Mouse (Mus musculus) brain, embryonic 18.5 days (tissue): Measurements from ENCODE around the gene St6galnac3.

Source experiments
- DNase-seq: peaks from one replicate; pipeline ENCODE4 v3.0.0-alpha.2; 2012; ENCODE audit warnings: low read depth, low spot score

Gene St6galnac3

DNA sequence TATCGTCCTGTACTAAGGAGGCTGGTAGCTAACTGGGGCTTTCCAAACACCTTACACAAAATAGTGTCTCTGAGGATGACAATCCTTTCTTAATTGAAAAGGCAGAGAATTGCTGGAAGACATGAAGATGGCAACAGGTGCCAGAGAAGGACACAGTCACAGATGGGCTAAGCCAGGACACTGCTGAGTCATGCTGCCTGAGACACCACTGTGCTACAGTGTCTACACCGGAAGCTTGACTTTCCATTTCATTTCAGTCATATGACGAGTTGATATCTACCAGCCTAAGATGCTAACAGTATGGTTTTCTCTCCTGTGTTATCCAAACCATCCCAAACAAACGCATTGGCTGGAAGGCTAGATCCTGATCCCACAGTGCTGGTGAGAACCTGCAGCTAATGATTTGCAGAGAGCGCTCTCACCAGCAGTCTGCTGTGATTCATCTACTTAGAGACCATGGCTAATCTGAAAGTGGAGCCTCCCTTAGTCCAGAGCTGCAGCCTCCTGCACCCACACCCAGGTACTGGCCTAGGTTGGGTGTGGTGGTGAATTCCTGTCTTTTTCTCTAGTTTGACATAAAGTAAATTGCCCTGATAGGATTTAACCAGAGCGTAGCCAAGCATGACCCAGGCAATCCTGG is 433.4 kb downstream of the St6galnac3 start:
- DNase-seq, result no peak

DNA sequence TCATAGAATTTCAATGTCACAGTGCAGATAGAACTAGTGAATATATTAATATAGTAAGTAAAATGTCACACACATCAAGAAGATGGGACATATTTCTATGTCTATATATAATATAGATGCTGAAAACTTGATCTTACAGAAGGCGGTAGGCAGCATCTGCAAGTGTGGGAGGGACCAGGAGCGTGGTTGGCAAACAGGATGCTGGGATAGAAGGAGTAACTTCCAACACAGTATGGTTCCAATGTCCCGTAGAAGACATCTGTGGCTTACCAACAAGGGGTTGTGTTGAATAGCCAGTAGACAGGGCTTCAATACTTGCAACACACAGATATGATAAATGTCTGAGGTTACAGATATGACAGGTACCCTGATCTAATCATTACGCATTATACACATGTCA is 435.0 kb downstream of the St6galnac3 start:
- DNase-seq, result no peak

- DNase-seq, result no peak
These were observed 437.4 kb downstream of the St6galnac3 start for GRCm38 (mm10) chr3:153287564-153287963.

DNA sequence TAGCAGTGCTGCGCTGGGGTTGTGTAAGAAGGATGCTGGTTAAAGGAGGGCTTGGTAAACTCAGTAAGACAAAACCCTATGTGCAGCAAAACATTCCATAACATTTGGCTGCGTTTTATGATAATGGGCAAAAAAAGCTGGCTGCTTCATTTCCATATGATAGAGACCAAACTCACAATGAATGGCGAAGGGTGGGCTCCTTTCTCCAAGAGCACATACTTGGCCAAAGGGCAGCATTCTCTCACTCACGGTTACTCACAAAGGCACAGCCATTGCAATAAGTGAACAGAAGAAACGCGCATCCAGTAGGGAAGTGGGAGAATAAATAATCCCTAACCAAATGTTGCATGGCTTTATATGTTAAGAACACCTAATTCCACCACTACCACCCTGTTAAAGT is 437.9 kb downstream of the St6galnac3 start:
- no peak for DNase-seq

- DNase-seq, result no peak
These were observed 442.7 kb downstream of the St6galnac3 start for GRCm38 (mm10) chr3:153282123-153282765.

DNA sequence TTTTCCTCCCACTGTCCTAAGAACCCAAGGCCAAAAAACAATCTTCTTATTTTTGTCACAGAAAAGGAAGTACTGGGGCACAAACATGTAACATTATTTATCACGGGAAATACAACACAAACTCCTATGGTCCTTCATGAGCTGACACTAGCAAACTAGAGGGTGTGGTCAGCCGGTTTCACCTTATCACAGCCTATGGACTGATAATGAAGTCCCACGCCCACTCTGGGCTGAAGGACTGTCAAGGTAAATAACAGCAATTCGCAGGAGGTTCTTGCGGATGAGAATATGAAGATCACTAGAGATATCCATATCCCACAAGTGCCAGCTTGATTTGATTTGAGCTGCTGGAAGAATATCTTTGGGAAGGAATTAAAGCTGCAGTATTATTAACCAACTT is 446.7 kb downstream of the St6galnac3 start:
- no peak for DNase-seq

DNA sequence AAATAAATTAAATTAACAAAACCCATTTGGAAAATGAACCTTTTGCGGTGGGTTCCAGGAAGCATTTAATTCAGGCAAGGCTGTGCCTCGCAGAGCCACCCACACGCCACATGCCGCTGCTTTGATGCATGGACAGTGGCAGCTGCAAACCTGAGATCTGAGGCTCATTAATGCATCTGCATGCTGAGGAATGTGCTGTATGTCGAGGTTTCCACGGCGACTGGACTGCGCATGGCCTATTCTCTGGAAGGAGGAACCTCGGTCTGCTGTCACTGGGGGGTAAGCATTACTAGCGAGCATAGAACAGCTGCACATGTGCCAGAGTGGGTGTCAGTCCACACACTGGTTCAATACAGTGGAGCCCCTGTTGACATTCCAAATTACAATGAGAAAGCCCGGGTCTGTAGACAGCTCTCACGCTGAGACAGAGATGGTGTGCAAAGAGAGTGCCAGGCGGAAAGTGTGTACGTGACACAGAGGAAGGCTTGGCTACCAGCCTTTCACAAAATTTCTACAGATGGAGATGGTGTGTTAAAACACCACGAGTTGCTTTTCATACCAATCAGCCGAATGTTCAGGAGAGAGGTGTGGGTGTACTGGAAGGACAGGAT is 447.5 kb downstream of the St6galnac3 start:
- DNase-seq, result no peak

GRCm38 (mm10) chr3:153276830-153277388 is 448.1 kb downstream of the St6galnac3 start:
- DNase-seq, result no peak

GRCm38 (mm10) chr3:153276101-153276829 is 448.7 kb downstream of the St6galnac3 start:
- DNase-seq, result no peak

- DNase-seq, result no peak
These were observed 452.7 kb downstream of the St6galnac3 start for GRCm38 (mm10) chr3:153272241-153272640.

DNA sequence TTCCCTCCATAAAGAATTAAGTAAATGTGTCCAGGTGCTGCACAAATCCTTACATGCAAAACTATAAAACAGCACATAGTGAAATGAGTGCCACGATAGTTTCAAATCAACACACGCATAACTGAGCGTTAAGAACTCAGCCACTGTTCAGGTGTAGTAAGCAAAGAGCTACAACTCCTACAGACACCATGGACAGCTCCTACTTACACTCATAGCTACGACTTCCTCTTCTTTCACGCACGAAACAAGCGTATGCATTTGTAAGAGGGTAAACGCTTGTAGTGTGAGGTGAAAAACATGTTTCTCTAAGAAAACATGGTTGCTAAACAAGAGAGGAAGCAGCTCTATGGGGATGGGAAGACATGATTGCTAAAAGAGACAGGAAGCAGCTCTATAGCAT is 457.6 kb downstream of the St6galnac3 start:
- DNase-seq, result no peak

DNA sequence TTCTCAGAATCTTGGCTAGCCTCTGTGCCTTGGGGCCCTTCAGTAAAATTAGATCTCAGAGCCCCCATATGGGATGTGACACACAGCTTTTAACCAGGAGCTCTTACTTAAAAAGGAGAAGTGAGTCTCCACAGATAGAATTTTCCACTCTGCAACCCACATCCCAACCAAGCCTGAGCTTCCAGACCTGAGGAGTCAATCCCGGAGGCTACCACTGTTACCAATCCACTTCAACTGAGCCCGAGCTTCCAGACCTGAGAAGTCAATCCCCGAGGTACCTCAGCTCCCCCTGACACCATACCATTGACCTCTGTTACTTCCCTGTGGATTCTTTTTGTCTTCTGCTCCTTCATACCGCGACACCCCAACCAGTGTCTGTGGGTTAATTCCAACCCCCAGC is 463.0 kb downstream of the St6galnac3 start:
- DNase-seq, result no peak

DNA sequence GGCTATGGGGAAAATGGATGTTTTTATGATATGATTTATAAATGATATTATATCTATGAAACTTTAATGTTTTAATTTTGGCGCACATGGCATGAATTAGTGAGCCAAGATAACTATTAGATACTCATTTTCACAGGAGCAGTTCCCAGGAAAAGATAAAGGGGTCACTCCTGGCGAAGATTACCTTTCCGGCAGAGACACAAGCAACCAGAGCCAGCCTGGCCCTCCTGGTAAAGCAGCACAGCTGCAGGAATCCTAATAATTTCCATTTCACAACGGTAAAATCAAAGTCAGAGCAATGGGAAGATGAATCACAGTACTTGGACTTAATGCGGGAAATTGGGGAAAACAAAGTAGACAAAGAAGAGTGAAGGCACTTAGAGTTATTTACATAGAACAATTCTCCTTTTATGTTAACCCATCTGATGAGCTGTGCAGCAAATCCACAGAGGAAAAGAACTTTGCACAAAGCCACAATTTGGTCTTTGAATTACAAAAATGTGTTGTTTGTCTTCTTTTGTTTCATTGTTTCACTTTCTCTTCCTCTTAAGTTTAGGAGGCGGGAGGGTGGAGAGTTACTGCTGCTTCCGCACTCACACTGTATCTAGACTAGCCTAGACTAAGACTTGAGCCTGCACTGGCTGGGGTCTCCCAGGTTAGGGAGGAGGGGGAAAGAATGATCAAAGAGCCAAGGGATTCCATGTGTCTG is 464.6 kb downstream of the St6galnac3 start:
- DNase-seq, result no peak

GRCm38 (mm10) chr3:153255910-153256309 is 469.1 kb downstream of the St6galnac3 start:
- no peak for DNase-seq

GRCm38 (mm10) chr3:153251653-153252052 is 473.3 kb downstream of the St6galnac3 start:
- DNase-seq, result no peak

DNA sequence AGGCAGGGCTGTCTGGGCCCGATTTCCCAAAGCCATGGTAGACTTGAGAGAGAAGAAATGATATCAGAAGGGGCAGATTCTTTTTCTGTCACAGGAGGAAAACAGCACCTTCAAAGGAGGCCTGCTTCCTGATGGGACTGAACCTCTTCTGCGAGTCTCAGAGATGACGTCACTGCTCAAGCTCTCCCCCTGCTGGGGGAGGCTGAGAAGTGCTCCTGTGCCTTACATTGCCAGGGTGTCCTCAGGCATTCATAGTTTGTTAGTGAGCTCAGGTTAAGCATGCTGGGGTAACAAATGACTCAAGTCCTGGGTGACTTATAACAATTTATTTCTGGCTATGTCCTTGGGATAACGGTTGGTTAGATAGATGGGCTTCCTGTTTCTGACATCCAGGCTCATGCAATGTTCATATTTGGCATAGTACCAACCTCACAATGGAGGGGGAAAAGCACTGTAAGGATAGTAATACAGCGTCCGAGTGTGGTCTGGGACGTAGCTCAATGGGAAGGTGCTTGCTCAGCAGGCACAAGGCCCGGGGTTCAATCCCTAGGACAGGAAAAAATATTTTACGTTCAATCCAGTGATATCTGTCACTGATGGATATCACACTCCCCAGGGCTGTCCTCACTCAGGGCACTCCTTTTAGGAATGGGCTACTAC is 474.2 kb downstream of the St6galnac3 start:
- DNase-seq, result no peak

- DNase-seq, result no peak
These were observed 476.1 kb downstream of the St6galnac3 start for GRCm38 (mm10) chr3:153248866-153249265.

DNA sequence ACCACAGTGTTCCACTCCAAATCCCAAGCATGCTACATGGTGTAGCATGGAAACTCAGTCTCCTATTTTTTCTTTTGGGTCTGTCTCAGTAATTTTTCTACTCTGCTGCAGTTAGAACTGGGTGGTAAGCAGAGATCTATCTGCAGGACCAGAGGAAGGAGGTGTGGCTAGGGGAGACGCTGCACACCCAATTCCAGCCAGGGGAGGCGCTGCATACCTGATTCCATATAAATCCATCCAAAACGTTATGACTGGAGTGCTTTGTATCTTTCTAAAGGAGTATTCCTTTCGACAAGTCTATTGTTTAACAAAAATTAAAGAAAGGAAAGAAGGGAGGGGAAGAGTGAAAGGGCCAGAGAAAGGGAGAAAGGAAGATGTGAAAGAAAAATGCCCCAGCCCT is 476.9 kb downstream of the St6galnac3 start:
- DNase-seq, result no peak

GRCm38 (mm10) chr3:153242524-153242923 is 482.4 kb downstream of the St6galnac3 start:
- DNase-seq, result no peak

DNA sequence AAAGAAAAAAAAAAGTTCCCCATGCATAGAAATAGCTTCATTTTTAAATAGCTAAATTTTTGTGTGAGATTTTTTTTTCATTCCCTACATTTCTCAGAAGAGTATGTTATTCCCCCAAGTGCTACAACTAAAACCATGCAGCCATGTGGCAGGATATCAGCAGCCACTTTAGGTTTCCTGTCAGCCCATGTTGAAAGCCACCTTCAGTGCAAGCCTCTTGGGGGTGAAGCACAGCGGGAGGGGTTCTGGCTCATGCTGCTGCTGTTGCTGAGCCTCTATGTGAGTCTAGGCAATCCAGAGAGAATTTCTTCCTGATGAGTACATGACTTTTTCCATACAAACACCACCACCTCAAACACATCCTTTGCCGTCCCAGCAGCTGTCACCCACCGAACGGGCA is 483.8 kb downstream of the St6galnac3 start:
- DNase-seq, result no peak

DNA sequence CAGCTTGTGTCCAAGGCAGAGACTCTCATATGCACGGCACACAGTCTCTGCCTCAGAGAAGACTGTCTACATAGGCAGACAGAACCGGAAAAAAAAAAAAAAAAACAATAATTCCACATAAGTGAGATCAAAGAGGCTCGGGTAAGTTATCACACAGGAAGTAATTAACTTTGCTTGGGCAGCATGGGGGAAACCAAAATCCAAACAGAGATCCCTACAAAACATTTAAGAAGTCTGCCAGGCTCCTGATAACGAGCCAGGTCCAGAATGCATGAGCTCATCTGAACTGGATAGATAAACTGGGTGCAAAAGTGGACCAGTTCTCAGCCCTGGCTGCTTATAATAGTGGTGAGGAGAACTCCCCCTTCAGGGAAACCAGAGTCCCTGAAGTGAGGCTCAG is 484.6 kb downstream of the St6galnac3 start:
- DNase-seq, result no peak
